In the genomic region with DNA sequence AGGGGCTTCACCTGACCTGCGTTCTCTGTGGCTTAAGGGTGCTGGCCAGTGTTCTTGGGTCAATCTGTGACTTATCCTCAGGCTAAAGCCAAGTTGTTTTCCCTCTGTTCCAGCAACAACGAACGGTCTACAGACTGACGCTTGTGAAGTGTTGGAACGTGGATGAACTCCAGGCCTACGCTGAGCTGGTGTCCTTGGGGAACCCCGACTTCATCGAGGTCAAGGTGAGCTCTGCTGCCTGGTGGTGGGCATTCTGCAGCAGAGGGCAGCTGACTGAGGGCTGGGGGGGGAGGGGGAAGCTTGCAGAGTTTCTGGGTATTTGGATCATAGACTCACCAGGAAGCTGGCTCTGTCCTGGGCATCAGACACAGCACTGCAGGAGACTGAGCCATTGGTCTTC, we compare ENCODE assay signal across 27 mouse cellular contexts. TPM values are rescaled to one million over a fixed set of nuclear protein-coding genes. Genes with fewer than 3 reads are reported as not detected.
"Had no signal": no experiment of that assay in that cellular context is flagged by ENCODE, and none has a peak within 500 bp of the region (broad histone marks: within the 10 kb centered on the region; RNA-seq: fewer than 3 reads in every experiment).

No protein-coding gene starts in this region.

- H3K9ac ChIP-seq: lung, embryonic 14.5 days; midbrain, embryonic 13.5 days; neural tube, embryonic 13.5 days; neural tube, embryonic 15.5 days had no signal

- ATAC-seq: midbrain, embryonic 13.5 days; midbrain, embryonic 16.5 days had no signal

- H3K4me2 ChIP-seq: lung, embryonic 14.5 days; midbrain, embryonic 13.5 days; neural tube, embryonic 13.5 days; neural tube, embryonic 15.5 days had no signal

- H3K27ac ChIP-seq: macrophage; midbrain, embryonic 10.5 days; midbrain, embryonic 13.5 days; neural tube, embryonic 13.5 days; neural tube, embryonic 15.5 days had no signal

- DNase-seq: lung, adult 18-20 months; lung, embryonic 14.5 days; lung, postnatal 10 days; retina, postnatal 1 day; right cerebral cortex, adult 18-20 months; right cerebral cortex, postnatal 25 days; right cerebral cortex, postnatal 4 days; spleen, adult 18-20 months; thymus, adult 18-20 months; thymus, postnatal 14 days; thymus, postnatal 36 days had no signal

- H3K4me1 ChIP-seq: midbrain, embryonic 10.5 days; midbrain, embryonic 13.5 days had no signal

- H3K4me3 ChIP-seq: megakaryocyte, embryonic 14.5 days; midbrain, embryonic 10.5 days; midbrain, embryonic 13.5 days; myocyte; neural tube, embryonic 13.5 days; neural tube, embryonic 15.5 days had no signal

- H3K27me3 ChIP-seq: megakaryocyte, embryonic 14.5 days; midbrain, embryonic 13.5 days; neural tube, embryonic 13.5 days; neural tube, embryonic 15.5 days had no signal

- H3K9me3 ChIP-seq: neural tube, embryonic 15.5 days had no signal

RNA-seq across cellular contexts. Expression of gene Caln1, which starts 43.8 kb away (rescaled TPM):
- total RNA-seq: megakaryocyte progenitor cell, adult 5-6 weeks had no signal
- polyA plus RNA-seq: liver, embryonic 16.5 days; lung, embryonic 16.5 days; macrophage; myocyte; small intestine, adult 2 months; stomach, embryonic 14.5 days; thymus, postnatal 0 days had no signal

RNA-seq across cellular contexts. Expression of gene A330070K13Rik, which starts 58.9 kb away (rescaled TPM):
- total RNA-seq: megakaryocyte progenitor cell, adult 5-6 weeks had no signal
- polyA plus RNA-seq: liver, embryonic 16.5 days; lung, embryonic 14.5 days; lung, embryonic 16.5 days; macrophage; midbrain, embryonic 10.5 days; midbrain, embryonic 13.5 days; midbrain, embryonic 16.5 days; myocyte; neural tube, embryonic 11.5 days; neural tube, embryonic 13.5 days; small intestine, adult 2 months; stomach, embryonic 14.5 days; stomach, embryonic 16.5 days; thymus, postnatal 0 days had no signal
